Mouse (Mus musculus): ENCODE measurements around the gene Irf2bpl. TPM values are rescaled to one million over a fixed set of nuclear protein-coding genes. Genes with fewer than 3 reads are reported as not detected.

The Irf2bpl gene
- polyA plus RNA-seq, 1 experiment from 2014 or later, result 18.9 TPM

DNA sequence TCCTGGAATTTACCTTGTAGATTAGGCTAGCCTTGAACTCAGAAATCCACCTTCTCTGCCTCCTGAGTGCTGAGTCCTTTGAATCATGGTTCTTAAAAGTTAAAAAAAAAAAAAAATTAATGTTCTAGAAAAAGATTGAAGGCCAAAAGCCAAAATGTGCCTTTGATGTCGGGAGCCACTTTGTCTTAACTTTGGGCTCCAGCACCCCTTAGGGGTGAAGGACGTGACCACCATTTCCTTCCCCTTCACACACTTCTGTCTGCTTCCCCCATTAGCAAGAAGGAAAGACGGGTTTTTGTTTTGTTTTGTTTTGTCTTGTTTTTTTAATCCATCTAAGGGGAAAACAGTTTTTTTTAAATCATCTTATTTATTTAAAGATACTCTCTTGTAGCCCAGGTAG, 48.7 kb downstream of the Irf2bpl start:
- H3K27ac ChIP-seq (ENCODE audit: low read depth, low read length), result peak overlapping the region; percentile 82
- ATAC-seq (replicated peaks; ENCODE audit: insufficient number of reproducible peaks, low FRiP score, low TSS enrichment), result no peak
- H3K9me3 ChIP-seq (replicated peaks; ENCODE audit: control insufficient read depth, low read length), result no peaks in the 10 kb centered on the region
- peaks cover 50% of the 10 kb centered on the region for H3K4me1 ChIP-seq (ENCODE audit: control insufficient read depth, insufficient read depth, low read length)
- no peaks in the 10 kb centered on the region for H3K36me3 ChIP-seq (ENCODE audit: control insufficient read depth, insufficient read depth, low read length)
- H3K4me2 ChIP-seq, result no peak overlapping the region
- no peak overlapping the region for H3K9ac ChIP-seq (ENCODE audit: low read depth, low read length)
- H3K4me3 ChIP-seq (ENCODE audit: low read depth, low read length), result no peak overlapping the region
- H3K27me3 ChIP-seq (ENCODE audit: control insufficient read depth, insufficient read depth, low read length), result no peaks in the 10 kb centered on the region
- WGBS (ENCODE audit: insufficient replicate concordance), result 73% methylated on average over 3 of the region's 3 CpGs

DNA sequence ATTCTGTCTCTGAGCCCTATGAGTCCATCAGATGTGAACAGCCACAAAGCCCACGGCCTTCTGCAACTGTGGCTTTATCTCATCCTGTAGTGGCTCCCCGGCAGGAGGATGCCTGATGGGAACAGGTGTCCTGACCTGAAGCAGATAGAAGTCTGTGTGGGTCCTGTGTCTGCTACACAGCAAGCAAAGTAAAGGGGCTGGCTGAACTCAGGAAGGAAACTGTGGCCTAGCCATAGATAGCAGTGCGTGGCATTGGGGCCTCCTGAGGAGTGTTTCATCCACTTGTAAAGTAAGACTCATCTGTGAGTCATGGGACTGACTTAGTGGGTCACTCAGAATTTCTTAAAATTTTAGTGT, 50.2 kb downstream of the Irf2bpl start:
- Histone ChIP-seq H3K4me2 (no peak overlapping the region), H3K9me3 (replicated peaks; ENCODE audit: control insufficient read depth, low read length) (no peaks in the 10 kb centered on the region), H3K27ac (ENCODE audit: low read depth, low read length) (peak overlapping the region; percentile 77), H3K36me3 (ENCODE audit: control insufficient read depth, insufficient read depth, low read length) (no peaks in the 10 kb centered on the region), H3K9ac (ENCODE audit: low read depth, low read length) (no peak overlapping the region), H3K27me3 (ENCODE audit: control insufficient read depth, insufficient read depth, low read length) (no peaks in the 10 kb centered on the region), H3K4me3 (ENCODE audit: low read depth, low read length) (no peak overlapping the region), H3K4me1 (ENCODE audit: control insufficient read depth, insufficient read depth, low read length) (peaks cover 59% of the 10 kb centered on the region)
- 42% methylated on average over 3 of the region's 3 CpGs for WGBS (ENCODE audit: insufficient replicate concordance)
- no peak for ATAC-seq (replicated peaks; ENCODE audit: insufficient number of reproducible peaks, low FRiP score, low TSS enrichment)

DNA sequence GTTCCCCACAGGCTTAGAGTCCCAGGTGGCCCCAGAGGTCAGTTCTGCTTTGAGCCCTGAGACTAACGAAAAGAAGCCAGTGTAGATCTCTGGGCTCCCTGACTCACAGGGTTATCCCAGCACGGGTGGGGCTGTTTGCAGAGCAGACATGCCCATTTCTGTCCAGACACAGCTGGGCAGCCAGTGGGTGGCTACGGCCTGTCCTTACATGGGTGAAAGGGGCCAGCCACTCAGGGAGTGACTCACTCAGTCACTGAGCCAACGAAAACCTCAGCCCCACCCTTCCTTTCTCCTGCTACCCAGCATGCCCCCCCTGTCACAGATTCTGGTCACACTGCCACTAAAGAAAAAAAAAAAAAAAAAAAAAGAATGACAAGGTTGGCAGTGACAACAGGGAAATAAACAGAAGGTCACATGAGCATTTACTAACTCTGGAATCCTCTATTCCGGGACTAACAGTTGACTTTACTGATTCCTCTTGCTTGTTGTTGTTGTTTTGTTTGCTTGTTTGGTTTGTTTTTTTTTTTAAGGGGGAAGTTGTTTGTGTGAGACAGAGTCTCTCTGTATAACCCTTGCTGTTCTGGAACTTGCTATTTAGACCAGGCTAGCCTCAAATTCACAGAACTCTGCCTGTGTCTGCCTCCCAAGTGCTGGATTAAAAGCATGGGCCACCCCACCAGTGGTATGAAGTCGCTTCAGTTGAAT, 50.7 kb downstream of the Irf2bpl start:
- H3K9me3 ChIP-seq (replicated peaks; ENCODE audit: control insufficient read depth, low read length), result no peaks in the 10 kb centered on the region
- no peak overlapping the region for H3K4me3 ChIP-seq (ENCODE audit: low read depth, low read length)
- ATAC-seq (replicated peaks; ENCODE audit: insufficient number of reproducible peaks, low FRiP score, low TSS enrichment), result peak; percentile 47; the same call in 1 of the 2 replicates
- WGBS (ENCODE audit: insufficient replicate concordance), result 33% methylated on average over 6 of the region's 6 CpGs
- H3K36me3 ChIP-seq (ENCODE audit: control insufficient read depth, insufficient read depth, low read length), result no peaks in the 10 kb centered on the region
- 0 out of 2 replicates have a peak overlapping the region, but pooled peaks have one; percentile 4 for H3K4me2 ChIP-seq
- H3K27ac ChIP-seq (ENCODE audit: low read depth, low read length), result peak overlapping the region; percentile 77
- H3K4me1 ChIP-seq (ENCODE audit: control insufficient read depth, insufficient read depth, low read length), result peaks cover 54% of the 10 kb centered on the region
- peak overlapping the region; percentile 61 for H3K9ac ChIP-seq (ENCODE audit: low read depth, low read length)
- H3K27me3 ChIP-seq (ENCODE audit: control insufficient read depth, insufficient read depth, low read length), result no peaks in the 10 kb centered on the region

DNA sequence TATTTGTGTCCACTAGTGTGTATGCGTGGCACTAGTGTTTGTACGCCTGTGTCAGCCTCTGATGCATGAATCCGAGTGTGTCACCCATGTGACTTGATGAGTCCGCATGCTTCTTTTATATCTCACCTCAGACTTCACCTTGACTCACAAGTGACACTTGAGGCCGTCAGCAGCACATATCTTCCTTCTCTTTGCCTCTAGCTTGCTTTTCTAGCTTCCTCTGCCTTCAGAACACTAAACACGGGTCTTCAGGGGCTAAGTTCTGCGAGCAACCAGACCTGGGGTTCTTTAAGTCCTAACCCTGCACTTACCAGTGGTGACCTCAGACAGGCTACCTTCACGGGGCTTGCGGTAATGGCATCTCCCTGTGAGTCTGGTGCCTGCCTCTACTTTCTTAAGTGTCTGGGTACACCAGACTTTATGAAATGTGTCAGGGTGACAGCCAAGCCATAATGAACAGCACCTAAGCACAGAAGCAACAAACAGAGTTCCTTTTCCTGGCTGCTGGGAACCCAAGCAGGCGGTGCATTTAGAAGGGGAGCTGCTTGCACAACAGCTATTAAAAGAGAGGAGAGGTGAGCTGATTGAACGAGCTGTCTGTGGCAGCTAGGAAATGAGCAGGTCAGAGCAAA, 51.9 kb downstream of the Irf2bpl start:
- peak overlapping the region; percentile 77 for H3K9ac ChIP-seq (ENCODE audit: low read depth, low read length)
- no peak overlapping the region for H3K4me3 ChIP-seq (ENCODE audit: low read depth, low read length)
- no peaks in the 10 kb centered on the region for H3K27me3 ChIP-seq (ENCODE audit: control insufficient read depth, insufficient read depth, low read length)
- no peak overlapping the region; the same call in 1 of the 2 replicates for H3K4me2 ChIP-seq
- no peak for ATAC-seq (replicated peaks; ENCODE audit: insufficient number of reproducible peaks, low FRiP score, low TSS enrichment)
- H3K27ac ChIP-seq (ENCODE audit: low read depth, low read length), result peak overlapping the region; percentile 77
- 46% methylated on average over 11 of the region's 11 CpGs for WGBS (ENCODE audit: insufficient replicate concordance)
- no peaks in the 10 kb centered on the region for H3K36me3 ChIP-seq (ENCODE audit: control insufficient read depth, insufficient read depth, low read length)
- H3K4me1 ChIP-seq (ENCODE audit: control insufficient read depth, insufficient read depth, low read length), result peaks cover 47% of the 10 kb centered on the region
- no peaks in the 10 kb centered on the region for H3K9me3 ChIP-seq (replicated peaks; ENCODE audit: control insufficient read depth, low read length)

DNA sequence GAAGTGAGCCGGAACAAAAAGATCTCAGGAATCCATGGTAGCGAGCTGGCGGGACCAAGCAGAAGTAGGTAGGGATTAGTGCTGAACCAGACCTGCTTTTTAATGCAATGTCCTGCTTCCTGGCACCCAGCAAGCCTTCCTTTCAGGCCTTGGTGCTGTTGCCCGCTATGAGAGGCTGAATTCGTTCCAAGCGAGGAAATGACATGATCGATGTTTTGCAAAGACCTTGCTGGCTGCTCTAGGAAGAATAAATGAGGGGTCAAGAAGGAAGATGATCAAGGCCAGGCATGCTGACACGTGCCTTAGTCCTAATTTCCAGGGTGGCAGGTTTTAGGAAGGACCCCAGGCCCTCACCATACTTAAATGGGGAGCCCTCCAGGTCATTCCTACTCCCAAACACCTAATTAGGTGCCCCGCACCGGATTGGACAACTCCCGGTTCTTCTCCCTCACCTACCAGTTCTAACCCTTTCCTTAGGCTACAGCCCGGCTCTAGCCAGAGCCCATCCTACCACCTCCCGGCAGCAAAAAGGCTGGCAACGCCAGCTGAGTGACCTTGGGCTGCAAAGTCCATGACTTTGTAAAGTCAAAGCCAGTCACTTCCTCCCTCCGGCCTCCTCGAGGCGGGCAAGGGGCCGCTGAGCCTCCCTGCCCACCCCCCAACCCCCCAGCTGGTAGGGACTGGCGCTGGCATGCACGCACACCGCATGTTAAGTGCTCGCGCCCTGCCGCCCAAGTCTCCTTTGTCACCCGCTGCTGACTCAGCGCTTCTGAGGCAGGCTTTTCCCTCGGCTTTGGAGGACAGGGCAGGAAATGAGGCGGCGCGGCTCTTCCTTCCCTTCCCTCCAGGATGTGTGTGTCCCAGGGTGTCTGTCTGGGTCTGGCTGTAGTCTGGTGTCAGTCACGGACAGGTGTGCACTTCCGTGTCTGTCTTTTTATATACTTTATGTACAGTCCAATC, 52.7 kb downstream of the Irf2bpl start:
- 27% methylated on average over 32 of the region's 32 CpGs for WGBS (ENCODE audit: insufficient replicate concordance)
- no peaks in the 10 kb centered on the region for H3K36me3 ChIP-seq (ENCODE audit: control insufficient read depth, insufficient read depth, low read length)
- H3K4me2 ChIP-seq, result peak overlapping the region; percentile 56
- H3K4me3 ChIP-seq (ENCODE audit: low read depth, low read length), result 0 out of 2 replicates have a peak overlapping the region, but pooled peaks have one; percentile 10
- peaks cover 53% of the 10 kb centered on the region for H3K4me1 ChIP-seq (ENCODE audit: control insufficient read depth, insufficient read depth, low read length)
- H3K27me3 ChIP-seq (ENCODE audit: control insufficient read depth, insufficient read depth, low read length), result no peaks in the 10 kb centered on the region
- peak overlapping the region; percentile 77 for H3K27ac ChIP-seq (ENCODE audit: low read depth, low read length)
- H3K9ac ChIP-seq (ENCODE audit: low read depth, low read length), result peak overlapping the region; percentile 77
- H3K9me3 ChIP-seq (replicated peaks; ENCODE audit: control insufficient read depth, low read length), result no peaks in the 10 kb centered on the region
- ATAC-seq (replicated peaks; ENCODE audit: insufficient number of reproducible peaks, low FRiP score, low TSS enrichment), result peak; percentile 49; the same call in 1 of the 2 replicates

Other genes starting within 250 kb of the Irf2bpl start
- 7.7 and 8.2 TPM in 2 replicates for gene Vash1, start 206.1 kb downstream of the Irf2bpl start, polyA plus RNA-seq (2014; fragmentation: Nextera tagmentation; extraction: Ambion mirVana)
- gene Angel1, start 158.3 kb downstream of the Irf2bpl start, polyA plus RNA-seq (2014; fragmentation: Nextera tagmentation; extraction: Ambion mirVana), result 7.9 and 10.6 TPM in 2 replicates
- gene Lrrc74a, start 150.4 kb downstream of the Irf2bpl start, polyA plus RNA-seq (2014; fragmentation: Nextera tagmentation; extraction: Ambion mirVana), result not detected in 2 replicates
- 26.7 and 31.0 TPM in 2 replicates for gene Cipc, start 62.2 kb upstream of the Irf2bpl start, polyA plus RNA-seq (2014; fragmentation: Nextera tagmentation; extraction: Ambion mirVana)
- 0.20 TPM in 1 of 2 replicates, not detected in the other for gene Zdhhc22, start 105.6 kb upstream of the Irf2bpl start, polyA plus RNA-seq (2014; fragmentation: Nextera tagmentation; extraction: Ambion mirVana)
- not detected in 2 replicates for gene Tmem63c, start 136.5 kb upstream of the Irf2bpl start, polyA plus RNA-seq (2014; fragmentation: Nextera tagmentation; extraction: Ambion mirVana)
- gene Ngb, start 217.7 kb upstream of the Irf2bpl start, polyA plus RNA-seq (2014; fragmentation: Nextera tagmentation; extraction: Ambion mirVana), result 0.16 TPM in 1 of 2 replicates, not detected in the other

Data from heart, embryonic 11.5 days (tissue).